Mouse (Mus musculus): ENCODE measurements around the gene Zfp114. TPM values are rescaled to one million over a fixed set of nuclear protein-coding genes. Genes with fewer than 3 reads are reported as not detected.

Zfp114 gene
- not detected in 2 replicates for polyA plus RNA-seq (2012; ENCODE audit: insufficient read depth, insufficient read length, missing spikeins)

- H3K27ac ChIP-seq (replicated peaks; ENCODE audit: low read depth, low read length) = no peak within 1 kb of the TSS
- no peaks in the 10 kb centered on the region; the same call in 1 of the 2 replicates for H3K4me1 ChIP-seq (ENCODE audit: control insufficient read depth, insufficient read depth, insufficient read length, low read length)
- peak within 1 kb of the TSS; percentile 55 for H3K4me3 ChIP-seq (ENCODE audit: insufficient read depth, low read depth, low read length)
These were observed at the start of gene Zfp114 for GRCm38 (mm10) chr7:24174618-24175336. Zfp114 (plus strand) TSS chr7:24175060.

GRCm38 (mm10) chr7:24133425-24133995, 41.4 kb upstream of the Zfp114 start:
- Histone ChIP-seq H3K4me3 (ENCODE audit: insufficient read depth, low read depth, low read length) (peak overlapping the region; percentile 61), H3K27ac (replicated peaks; ENCODE audit: low read depth, low read length) (no peak overlapping the region), H3K4me1 (ENCODE audit: control insufficient read depth, insufficient read depth, insufficient read length, low read length) (peaks cover 5% of the 10 kb centered on the region; the same call in 1 of the 2 replicates)

GRCm38 (mm10) chr7:24133996-24134828, 40.6 kb upstream of the Zfp114 start, which contains the start of gene Zfp235:
Zfp235 (plus strand) TSS chr7:24134169.
- Histone ChIP-seq H3K4me3 (ENCODE audit: insufficient read depth, low read depth, low read length) (peak within 1 kb of the TSS; percentile 96), H3K27ac (replicated peaks; ENCODE audit: low read depth, low read length) (no peak within 1 kb of the TSS)

GRCm38 (mm10) chr7:24142566-24142965, 32.3 kb upstream of the Zfp114 start:
- Histone ChIP-seq H3K27ac (replicated peaks; ENCODE audit: low read depth, low read length) (no peak overlapping the region), H3K4me1 (ENCODE audit: control insufficient read depth, insufficient read depth, insufficient read length, low read length) (no peaks in the 10 kb centered on the region), H3K4me3 (ENCODE audit: insufficient read depth, low read depth, low read length) (no peak overlapping the region)

More at GRCm38 (mm10) chr7:24133996-24134828, 40.6 kb upstream of the Zfp114 start, which contains the start of gene Zfp235:
- H3K4me1 ChIP-seq (ENCODE audit: control insufficient read depth, insufficient read depth, insufficient read length, low read length) = peaks cover 5% of the 10 kb centered on the region; the same call in 1 of the 2 replicates

GRCm38 (mm10) chr7:24153272-24153671, 21.6 kb upstream of the Zfp114 start:
- Histone ChIP-seq H3K4me1 (ENCODE audit: control insufficient read depth, insufficient read depth, insufficient read length, low read length) (no peaks in the 10 kb centered on the region), H3K4me3 (ENCODE audit: insufficient read depth, low read depth, low read length) (no peak overlapping the region)

GRCm38 (mm10) chr7:24172191-24172590, 2.7 kb upstream of the Zfp114 start:
- no peak overlapping the region for H3K4me3 ChIP-seq (ENCODE audit: insufficient read depth, low read depth, low read length)

More at GRCm38 (mm10) chr7:24153272-24153671, 21.6 kb upstream of the Zfp114 start:
- H3K27ac ChIP-seq (replicated peaks; ENCODE audit: low read depth, low read length) = no peak overlapping the region

GRCm38 (mm10) chr7:24175337-24175711, 464 bp downstream of the Zfp114 start:
- Histone ChIP-seq H3K4me1 (ENCODE audit: control insufficient read depth, insufficient read depth, insufficient read length, low read length) (no peaks in the 10 kb centered on the region; the same call in 1 of the 2 replicates), H3K27ac (replicated peaks; ENCODE audit: low read depth, low read length) (no peak overlapping the region), H3K4me3 (ENCODE audit: insufficient read depth, low read depth, low read length) (peak overlapping the region; percentile 55)

More at GRCm38 (mm10) chr7:24172191-24172590, 2.7 kb upstream of the Zfp114 start:
- Histone ChIP-seq H3K4me1 (ENCODE audit: control insufficient read depth, insufficient read depth, insufficient read length, low read length) (no peaks in the 10 kb centered on the region; the same call in 1 of the 2 replicates), H3K27ac (replicated peaks; ENCODE audit: low read depth, low read length) (no peak overlapping the region)

GRCm38 (mm10) chr7:24187611-24188010, 12.8 kb downstream of the Zfp114 start:
- Histone ChIP-seq H3K4me3 (ENCODE audit: insufficient read depth, low read depth, low read length) (no peak overlapping the region), H3K4me1 (ENCODE audit: control insufficient read depth, insufficient read depth, insufficient read length, low read length) (no peaks in the 10 kb centered on the region), H3K27ac (replicated peaks; ENCODE audit: low read depth, low read length) (no peak overlapping the region)

- no peaks in the 10 kb centered on the region for H3K4me1 ChIP-seq (ENCODE audit: control insufficient read depth, insufficient read depth, insufficient read length, low read length)
- no peak overlapping the region for H3K4me3 ChIP-seq (ENCODE audit: insufficient read depth, low read depth, low read length)
- no peak overlapping the region for H3K27ac ChIP-seq (replicated peaks; ENCODE audit: low read depth, low read length)
These were observed 14.2 kb downstream of the Zfp114 start for GRCm38 (mm10) chr7:24188901-24189570.

- Histone ChIP-seq H3K4me3 (ENCODE audit: insufficient read depth, low read depth, low read length) (no peak overlapping the region), H3K4me1 (ENCODE audit: control insufficient read depth, insufficient read depth, insufficient read length, low read length) (no peaks in the 10 kb centered on the region), H3K27ac (replicated peaks; ENCODE audit: low read depth, low read length) (no peak overlapping the region)
These were observed 14.7 kb downstream of the Zfp114 start for GRCm38 (mm10) chr7:24189571-24189944.

GRCm38 (mm10) chr7:24191361-24191760, 16.5 kb downstream of the Zfp114 start:
- H3K4me1 ChIP-seq (ENCODE audit: control insufficient read depth, insufficient read depth, insufficient read length, low read length) = no peaks in the 10 kb centered on the region
- no peak overlapping the region for H3K4me3 ChIP-seq (ENCODE audit: insufficient read depth, low read depth, low read length)
- no peak overlapping the region for H3K27ac ChIP-seq (replicated peaks; ENCODE audit: low read depth, low read length)

- Histone ChIP-seq H3K27ac (replicated peaks; ENCODE audit: low read depth, low read length) (no peak overlapping the region), H3K4me3 (ENCODE audit: insufficient read depth, low read depth, low read length) (no peak overlapping the region), H3K4me1 (ENCODE audit: control insufficient read depth, insufficient read depth, insufficient read length, low read length) (no peaks in the 10 kb centered on the region)
These were observed 18.3 kb downstream of the Zfp114 start for GRCm38 (mm10) chr7:24193157-24193556.

GRCm38 (mm10) chr7:24196961-24197360, 22.1 kb downstream of the Zfp114 start:
- no peak overlapping the region for H3K27ac ChIP-seq (replicated peaks; ENCODE audit: low read depth, low read length)
- no peak overlapping the region for H3K4me3 ChIP-seq (ENCODE audit: insufficient read depth, low read depth, low read length)
- H3K4me1 ChIP-seq (ENCODE audit: control insufficient read depth, insufficient read depth, insufficient read length, low read length) = no peaks in the 10 kb centered on the region

- Histone ChIP-seq H3K4me3 (ENCODE audit: insufficient read depth, low read depth, low read length) (peak overlapping the region; percentile 64), H3K4me1 (ENCODE audit: control insufficient read depth, insufficient read depth, insufficient read length, low read length) (peaks cover 3% of the 10 kb centered on the region; the same call in 1 of the 2 replicates), H3K27ac (replicated peaks; ENCODE audit: low read depth, low read length) (no peak overlapping the region)
These were observed 32.8 kb downstream of the Zfp114 start for GRCm38 (mm10) chr7:24207488-24208261.
